Mouse (Mus musculus): ENCODE results near the gene Klk1b16.
"Not testable (repeated sequence)": the region's sequence is repeated elsewhere in the genome, so short reads cannot be mapped to it uniquely, and the experiment has no call there.

Gene Klk1b16

GRCm38 (mm10) chr7:44136467-44136866, at the start of gene Klk1b16:
TSS of gene Klk1b16 (plus strand) at chr7:44136767.
- no peak for DNase-seq (ENCODE audit: low spot score)

DNA sequence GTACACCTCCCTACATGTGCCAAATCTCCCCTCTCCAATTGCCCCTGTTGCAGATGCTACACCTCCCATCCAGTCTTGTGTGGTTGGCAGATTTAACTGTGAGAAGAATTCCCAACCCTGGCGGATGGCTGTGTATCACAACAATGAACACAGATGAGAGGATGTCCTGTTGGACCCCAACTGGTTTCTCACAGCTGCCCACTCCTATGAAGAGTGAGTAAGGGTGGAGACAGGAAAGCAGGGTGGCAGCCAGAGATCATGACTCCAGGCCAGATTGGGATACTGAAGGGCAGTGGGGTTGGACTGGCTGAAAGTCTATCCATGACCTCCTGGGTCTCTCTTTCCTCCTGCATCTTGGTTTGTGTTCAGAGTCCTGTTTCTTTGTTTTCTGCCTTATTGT, 40.5 kb upstream of the Klk1b16 start:
- DNase-seq (ENCODE audit: low spot score), result no peak

DNA sequence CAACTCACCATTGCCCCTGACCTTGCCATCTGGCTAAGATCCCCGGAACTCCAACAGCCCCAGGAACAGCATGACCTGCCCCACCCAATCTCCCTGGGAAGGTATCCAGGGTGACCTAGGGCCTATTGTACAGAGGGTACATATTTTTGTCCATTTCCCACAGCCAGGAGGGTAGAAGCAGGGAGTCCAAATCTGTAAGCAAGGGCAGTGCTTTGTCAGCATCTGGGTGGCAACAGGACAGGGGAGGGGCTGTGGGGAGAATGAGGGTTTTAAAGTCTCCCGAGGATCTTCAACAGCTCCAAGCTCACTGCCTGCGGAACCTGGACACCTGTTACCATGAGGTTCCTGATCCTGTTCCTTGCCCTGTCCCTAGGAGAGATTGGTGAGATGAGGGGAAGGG, 34.5 kb upstream of the Klk1b16 start, which contains the start of gene Klk1b21:
Gene Klk1b21 (plus strand): TSS at position 301 of the 400 bp plus-strand sequence.
- DNase-seq (ENCODE audit: low spot score), result not testable (repeated sequence)

GRCm38 (mm10) chr7:44112373-44112772, 24.2 kb upstream of the Klk1b16 start, which contains the start of gene Klk1b22:
TSS of gene Klk1b22 (plus strand) at chr7:44112673.
- DNase-seq (ENCODE audit: low spot score), result no peak

GRCm38 (mm10) chr7:44123445-44123844, 13.1 kb upstream of the Klk1b16 start:
- no peak for DNase-seq (ENCODE audit: low spot score)

DNA sequence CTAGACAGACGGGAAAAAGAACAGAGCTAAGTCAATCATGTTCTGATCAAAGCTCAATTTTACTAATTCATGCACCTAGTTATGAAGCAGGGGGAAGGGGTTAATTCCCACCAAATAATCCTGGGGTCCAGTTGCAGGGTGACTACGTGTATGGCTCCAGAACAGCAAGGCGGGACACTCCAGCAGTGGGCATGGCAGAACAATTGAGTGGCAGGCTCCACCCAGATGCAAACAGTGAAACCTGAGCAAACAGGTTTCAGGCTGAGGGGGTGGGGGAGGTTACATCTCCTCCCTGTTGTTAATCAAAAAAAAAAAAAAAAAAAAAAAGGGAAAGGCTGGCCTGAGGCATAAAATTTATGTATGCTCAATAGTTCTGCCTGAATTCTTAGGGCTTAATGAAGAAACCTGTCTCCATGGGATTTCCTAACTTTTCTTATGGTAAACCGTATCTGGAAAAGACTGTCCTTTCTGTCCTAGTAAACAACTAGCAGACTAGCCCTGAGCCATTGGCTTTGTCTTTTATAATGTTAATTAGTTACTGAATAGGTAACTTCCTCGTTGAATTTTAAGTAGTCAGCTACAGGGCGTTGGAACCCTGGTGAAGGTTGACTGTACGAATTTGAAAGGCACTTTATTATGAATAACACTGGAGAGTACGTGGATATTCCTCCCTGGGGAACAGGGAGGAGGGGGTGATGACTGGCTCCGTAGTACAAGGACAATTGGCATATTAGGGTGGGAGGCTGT, 42.9 kb downstream of the Klk1b16 start:
- DNase-seq (ENCODE audit: low spot score), result no peak

DNA sequence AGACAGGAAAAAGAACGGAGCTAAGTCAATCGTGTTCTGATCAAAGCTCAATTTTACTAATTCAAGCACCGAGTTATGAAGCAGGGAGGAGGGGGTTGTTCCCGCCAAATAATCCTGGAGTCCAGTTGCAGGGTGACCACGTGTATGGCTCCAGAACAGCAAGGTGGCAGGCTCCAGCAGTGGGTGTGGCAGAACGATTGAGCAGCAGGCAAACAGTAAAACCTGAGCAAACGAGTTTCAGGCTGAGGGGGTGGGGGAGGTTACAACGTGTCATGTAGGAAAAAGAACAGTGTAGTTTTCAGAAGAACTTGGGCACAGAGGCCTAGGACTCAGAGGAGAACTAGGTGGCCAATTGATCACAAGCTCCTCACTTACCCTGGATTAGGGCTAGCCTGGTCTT, 49.9 kb downstream of the Klk1b16 start:
- DNase-seq (ENCODE audit: low spot score), result not testable (repeated sequence)

DNA sequence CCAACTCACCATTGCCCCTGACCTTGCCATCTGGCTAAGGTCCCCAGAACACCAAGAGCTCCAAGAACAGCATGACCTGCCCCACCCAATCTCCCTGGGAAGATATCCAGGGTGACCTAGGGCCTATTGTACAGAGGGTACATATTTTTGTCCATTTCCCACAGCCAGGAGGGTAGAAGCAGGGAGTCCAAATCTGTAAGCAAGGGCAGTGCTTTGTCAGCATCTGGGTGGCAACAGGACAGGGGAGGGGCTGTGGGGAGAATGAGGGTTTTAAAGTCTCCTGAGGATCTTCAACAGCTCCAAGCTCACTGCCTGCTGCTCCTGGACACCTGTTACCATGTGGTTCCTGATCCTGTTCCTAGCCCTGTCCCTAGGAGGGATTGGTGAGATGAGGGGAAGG, 51.4 kb downstream of the Klk1b16 start, which contains the start of gene Klk1b24:
Gene Klk1b24 (plus strand): TSS at position 301 of the 400 bp plus-strand sequence.
- DNase-seq (ENCODE audit: low spot score), result not testable (repeated sequence)
